Mouse (Mus musculus) erythroblast, embryonic 14.5 days (primary cell): ENCODE results near the gene Chd1l.

Experiments
- GATA1 ChIP-seq: IDR thresholded peaks from 2 replicates; pipeline ENCODE4 v1.6.1; 2012; ENCODE audit warnings: low read length, inconsistent platforms, mixed read lengths
- TAL1 ChIP-seq: IDR thresholded peaks from 3 replicates; pipeline ENCODE4 v1.6.1; 2012; ENCODE audit warnings: low read length, inconsistent platforms, mixed read lengths

DNA sequence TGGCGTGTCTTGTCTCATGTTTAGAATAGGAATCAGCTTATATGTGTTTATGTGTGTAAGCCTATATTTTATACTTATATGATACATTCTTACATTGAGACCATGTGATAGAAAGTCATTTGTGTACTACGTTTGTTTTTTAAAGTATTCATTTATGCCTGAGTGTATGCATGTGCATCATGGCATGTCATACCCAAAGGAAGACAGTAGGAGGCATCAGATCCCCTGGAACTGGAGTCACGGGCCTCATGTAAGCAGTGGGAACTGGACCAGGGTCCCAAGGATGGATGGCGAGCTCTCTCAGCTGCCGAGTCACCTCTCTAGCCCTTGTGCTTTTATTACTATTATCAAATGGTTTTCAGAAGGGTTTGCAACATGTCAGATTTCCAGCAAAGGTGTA, 74.3 kb downstream of the Chd1l start:
- TF ChIP-seq GATA1 (no peak), TAL1 (no peak)
